Mouse (Mus musculus): ENCODE data around the gene Gm35549.
"Not testable (repeated sequence)": the region's sequence is repeated elsewhere in the genome, so short reads cannot be mapped to it uniquely, and the experiment has no call there.

The Gm35549 gene
- long read RNA-seq, experiment 1: 0 reads
- long read RNA-seq, experiment 2: 0 reads

- intact Hi-C loops (cut with DNase I): no loop called here
Observed at GRCm38 (mm10) chr9:122843760-122844159, at the start of gene Gm35549. Gene Gm35549 (minus strand): TSS chr9:122844035.

- intact Hi-C loops (cut with DNase I): loop anchor here (5.0 to 10.0 kb wide), 2 partner anchors 79 to 152 kb away; partner anchors contain the start of gene Tcaim
Observed at GRCm38 (mm10) chr9:122886372-122887179, 42.7 kb upstream of the Gm35549 start.

- intact Hi-C loops (cut with DNase I): loop anchor here (5.0 to 10.0 kb wide), 2 partner anchors 78 to 151 kb away; partner anchors contain the start of gene Tcaim
Observed at GRCm38 (mm10) chr9:122885385-122885784, 41.5 kb upstream of the Gm35549 start, which contains the start of gene Zkscan7. Gene Zkscan7 (plus strand): TSS chr9:122885685.

- intact Hi-C loops (cut with DNase I): no loop called here
Observed at GRCm38 (mm10) chr9:122875145-122875544, 31.3 kb upstream of the Gm35549 start.

GRCm38 (mm10) chr9:122874653-122875052, 30.8 kb upstream of the Gm35549 start:
- intact Hi-C loops (cut with DNase I): no loop called here

- intact Hi-C loops (cut with DNase I): no loop called here
Observed at GRCm38 (mm10) chr9:122872595-122872994, 28.8 kb upstream of the Gm35549 start.

GRCm38 (mm10) chr9:122866192-122866591, 22.4 kb upstream of the Gm35549 start:
- intact Hi-C loops (cut with DNase I): no loop called here

- intact Hi-C loops (cut with DNase I): no loop called here
Observed at GRCm38 (mm10) chr9:122865697-122866166, 21.9 kb upstream of the Gm35549 start, which contains the start of gene Zfp445. Gene Zfp445 (minus strand): TSS chr9:122866006.

- intact Hi-C loops (cut with DNase I): no loop called here
Observed at GRCm38 (mm10) chr9:122864848-122865247, 21.0 kb upstream of the Gm35549 start.

- intact Hi-C loops (cut with DNase I): no loop called here
Observed at GRCm38 (mm10) chr9:122863731-122864130, 19.9 kb upstream of the Gm35549 start.

- intact Hi-C loops (cut with DNase I): no loop called here
Observed at GRCm38 (mm10) chr9:122860752-122861151, 16.9 kb upstream of the Gm35549 start.

GRCm38 (mm10) chr9:122856716-122857115, 12.9 kb upstream of the Gm35549 start:
- intact Hi-C loops (cut with DNase I): no loop called here

- intact Hi-C loops (cut with DNase I): no loop called here
Observed at GRCm38 (mm10) chr9:122855617-122856016, 11.8 kb upstream of the Gm35549 start.

GRCm38 (mm10) chr9:122855141-122855540, 11.3 kb upstream of the Gm35549 start:
- intact Hi-C loops (cut with DNase I): not testable (repeated sequence)

- intact Hi-C loops (cut with DNase I): no loop called here
Observed at GRCm38 (mm10) chr9:122854526-122854925, 10.7 kb upstream of the Gm35549 start.

- intact Hi-C loops (cut with DNase I): not testable (repeated sequence)
Observed at GRCm38 (mm10) chr9:122847811-122848311, 4.0 kb upstream of the Gm35549 start.

- intact Hi-C loops (cut with DNase I): no loop called here
Observed at GRCm38 (mm10) chr9:122846156-122846555, 2.3 kb upstream of the Gm35549 start.

GRCm38 (mm10) chr9:122845621-122846020, 1.8 kb upstream of the Gm35549 start:
- intact Hi-C loops (cut with DNase I): no loop called here

- intact Hi-C loops (cut with DNase I): no loop called here
Observed at GRCm38 (mm10) chr9:122837680-122838079, 6.2 kb downstream of the Gm35549 start.

- intact Hi-C loops (cut with DNase I): no loop called here
Observed at GRCm38 (mm10) chr9:122837216-122837615, 6.6 kb downstream of the Gm35549 start.

GRCm38 (mm10) chr9:122836790-122837189, 7.0 kb downstream of the Gm35549 start:
- intact Hi-C loops (cut with DNase I): no loop called here

- intact Hi-C loops (cut with DNase I): no loop called here
Observed at GRCm38 (mm10) chr9:122836126-122836525, 7.7 kb downstream of the Gm35549 start.

Data from adrenal gland (tissue).